Mouse (Mus musculus) frontal cortex, postnatal 25 days (tissue): ENCODE measurements at regions not wholly inside any gene's neighbourhood (a gene's known extent, or its start where the extent isn't known, plus 50 kb on each side); places are given as distances from the start of the nearest gene placed in this dataset.

Experiments used
- DNase-seq, 2 experiments: peaks; one replicate each; pipeline ENCODE4 v3.0.0; 2022; ENCODE audit warnings: low spot score in 2 of 2

DNA sequence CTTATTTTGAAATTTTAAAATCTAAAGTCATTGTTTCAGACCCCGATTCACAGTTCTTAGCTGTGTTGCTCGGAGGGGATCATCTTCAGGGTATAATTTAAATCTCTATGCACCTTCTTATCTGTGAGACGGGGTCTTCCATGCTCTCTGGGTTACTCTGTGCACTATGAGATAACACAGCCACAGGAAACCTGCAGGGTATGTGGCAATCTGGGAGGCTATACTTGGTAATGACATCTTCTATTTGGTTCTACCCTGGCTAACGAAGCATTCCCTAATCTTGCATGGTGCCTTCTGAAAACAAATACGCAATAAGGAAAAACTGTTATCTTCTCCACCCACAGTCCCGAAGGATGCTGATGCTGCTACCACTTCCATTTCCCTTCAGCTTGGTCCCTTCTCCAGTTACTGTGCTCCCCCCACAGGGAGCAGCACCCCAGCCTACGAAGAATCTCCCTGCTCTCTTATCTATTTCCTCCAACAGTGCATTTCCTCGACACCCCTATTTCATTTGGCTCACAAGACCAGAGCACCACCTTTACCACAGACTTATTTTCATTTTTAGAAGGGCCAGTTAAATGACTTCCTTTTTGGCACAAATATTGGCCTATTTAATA, 378.2 kb downstream of the Gm9195 start:
- no peak for DNase-seq

DNA sequence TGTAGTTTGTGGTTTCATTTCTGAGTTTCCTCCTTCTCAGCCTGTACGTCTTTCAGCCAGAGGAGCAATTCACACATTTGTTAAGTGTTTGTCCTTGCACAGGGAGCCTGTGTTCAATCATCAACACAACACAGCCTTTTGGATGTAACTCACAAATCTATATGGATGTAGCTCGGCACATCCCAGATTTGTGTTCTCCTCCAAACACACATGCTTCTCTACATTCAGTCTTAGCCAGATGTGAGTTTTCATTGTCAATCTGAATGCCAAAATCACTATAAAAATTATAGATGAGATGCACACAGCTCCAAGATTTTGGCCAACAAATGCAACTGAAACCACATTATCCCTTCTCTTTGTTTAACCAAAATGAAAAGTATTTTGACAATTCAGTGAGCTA, 380.9 kb downstream of the Gm9195 start:
- DNase-seq, result no peak

DNA sequence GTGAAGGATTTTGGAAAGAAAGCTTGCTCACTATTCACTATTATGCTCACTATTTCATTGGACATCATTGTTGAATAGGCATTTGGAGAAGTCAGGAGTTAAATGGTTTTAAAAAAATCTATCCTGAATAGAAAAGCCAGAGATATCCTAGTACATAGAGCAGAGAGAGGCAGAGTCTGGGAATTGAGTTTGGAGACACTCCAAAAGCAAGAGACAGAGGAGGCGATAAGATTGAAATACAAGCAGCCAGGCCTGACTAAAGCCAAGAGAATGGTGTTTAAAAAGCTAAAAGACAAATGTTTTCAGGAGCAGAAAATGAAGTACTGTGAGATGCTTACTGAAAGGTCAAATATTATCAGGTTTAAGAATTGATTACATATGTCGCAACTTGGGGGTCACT, 400.1 kb downstream of the Gm9195 start:
- no peak for DNase-seq

DNA sequence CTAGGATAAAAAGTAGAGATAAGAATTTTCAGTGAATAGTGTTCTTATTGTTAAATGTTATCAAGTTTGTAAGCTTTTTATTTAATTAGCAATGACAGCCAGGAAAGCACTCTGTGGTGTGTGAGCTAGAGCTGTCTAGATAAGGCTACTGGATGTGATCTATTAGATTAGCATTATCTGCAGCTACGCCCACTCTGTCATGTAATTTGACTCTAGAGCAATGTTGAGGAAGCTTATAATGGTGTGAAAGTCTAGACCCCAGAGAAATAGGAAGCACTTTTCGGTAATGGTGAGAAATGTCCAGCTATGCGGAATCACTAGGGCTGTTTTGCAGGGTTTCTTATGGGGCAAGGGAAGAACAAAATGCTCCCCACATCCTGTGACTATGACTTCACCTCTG, 410.2 kb downstream of the Gm9195 start:
- DNase-seq, result no peak

DNA sequence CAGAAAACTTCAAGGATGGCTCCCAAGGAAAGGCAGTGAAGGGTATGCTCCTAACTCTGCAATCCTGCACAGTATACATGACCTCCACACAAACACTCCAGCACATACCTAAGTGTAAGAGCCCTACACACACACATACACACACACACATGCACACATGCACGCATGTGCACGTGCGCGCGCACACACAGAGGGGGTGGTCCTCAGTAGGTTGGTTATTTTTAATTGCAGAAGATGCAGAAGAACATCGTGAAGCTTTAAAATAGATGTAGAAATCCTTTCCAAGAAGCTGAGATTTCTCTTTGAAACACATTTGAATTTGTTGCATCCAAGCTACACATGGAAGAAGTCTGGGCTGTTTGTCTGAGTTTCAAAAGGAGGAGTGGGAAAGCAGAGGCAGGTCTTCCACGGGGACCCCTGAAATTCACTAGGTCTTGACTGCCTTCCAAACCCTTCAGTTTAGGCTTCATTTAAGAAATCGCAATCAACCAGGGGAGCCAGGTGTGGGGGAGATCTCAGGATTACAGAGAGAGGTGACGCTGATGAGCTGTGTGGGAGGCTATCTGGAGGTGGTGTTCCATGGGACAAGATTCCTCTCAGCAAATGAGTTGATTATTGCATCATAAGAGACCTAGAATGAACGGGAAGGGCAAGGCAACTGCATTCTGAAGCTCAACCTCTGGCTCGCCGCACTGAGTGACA, 427.4 kb downstream of the Gm9195 start:
- DNase-seq, result peak in 1 of 2 experiments; percentile 11

DNA sequence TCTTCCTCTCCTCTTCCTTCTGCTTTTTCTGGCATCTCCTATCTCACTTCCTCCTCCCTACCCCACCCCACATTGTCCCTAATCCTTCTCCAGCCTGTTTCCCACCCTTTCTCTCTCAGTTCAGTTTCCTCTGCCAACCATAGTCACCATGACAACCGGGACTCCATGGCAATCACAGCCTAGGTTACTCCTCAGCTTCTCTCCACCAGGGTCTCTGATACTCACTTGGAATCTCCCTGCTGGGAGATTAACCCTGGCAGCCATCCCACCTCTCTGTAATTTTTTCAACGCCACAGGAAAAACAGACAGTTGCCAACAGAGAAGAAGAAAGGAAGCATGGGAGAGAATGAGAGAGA, 448.8 kb downstream of the Gm9195 start:
- DNase-seq, result no peak

DNA sequence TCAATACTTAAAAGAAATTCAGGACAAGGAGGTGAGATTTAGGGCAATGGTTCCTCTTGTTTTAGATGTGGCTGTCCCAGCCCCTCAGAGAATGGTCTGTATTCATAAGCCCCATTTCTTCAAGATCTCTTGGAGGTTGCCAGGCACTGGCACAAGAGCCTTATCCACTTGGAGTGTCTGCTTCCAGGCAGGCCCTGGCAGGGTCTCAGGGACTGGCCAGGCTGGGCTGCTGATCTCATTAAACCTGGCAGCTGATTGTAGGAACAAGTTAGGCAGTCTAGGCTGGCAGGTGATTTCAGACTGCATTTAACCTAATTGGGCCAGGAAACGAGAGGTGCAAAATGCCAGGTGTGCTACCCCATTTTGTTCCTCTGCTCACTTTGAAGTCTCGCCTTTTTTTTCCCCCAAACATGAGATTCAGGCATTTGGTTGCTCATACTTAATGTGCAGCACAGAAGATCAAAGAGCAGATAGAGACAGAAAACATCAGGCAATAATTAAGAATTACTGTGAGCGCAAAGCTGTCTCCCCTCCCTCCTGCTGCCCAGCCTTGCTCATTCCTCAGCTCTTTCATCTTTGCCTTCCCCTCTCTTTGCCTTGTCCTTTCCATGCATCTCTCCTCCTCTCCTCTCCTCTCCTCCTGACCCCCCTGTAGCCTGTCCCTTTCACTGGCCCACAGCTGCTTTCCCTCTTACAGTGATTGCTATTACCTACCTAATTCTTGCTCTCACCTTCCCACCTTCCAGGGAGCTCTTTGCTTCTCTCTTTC, 449.3 kb downstream of the Gm9195 start:
- DNase-seq, result peak in 1 of 2 experiments; percentile 14

DNA sequence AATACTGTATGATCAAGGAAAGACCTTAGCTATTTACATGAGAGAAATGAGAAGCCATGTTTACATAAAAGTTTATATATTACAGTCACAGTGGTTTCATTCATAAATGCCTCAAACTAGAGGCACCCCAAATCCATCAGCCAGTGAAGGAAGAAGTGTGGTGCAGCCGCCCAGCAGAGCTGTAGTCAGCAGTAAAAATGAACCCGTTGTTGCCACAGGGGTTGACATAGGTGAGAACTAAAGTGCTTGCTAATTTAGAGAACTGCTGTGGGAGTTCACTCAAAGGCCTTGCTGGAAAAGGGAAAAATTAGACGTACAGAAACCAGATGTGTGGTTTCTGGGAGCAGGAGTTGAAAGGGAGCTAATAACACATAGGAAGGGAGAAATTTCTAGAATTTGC, 461.2 kb downstream of the Gm9195 start:
- DNase-seq, result no peak

DNA sequence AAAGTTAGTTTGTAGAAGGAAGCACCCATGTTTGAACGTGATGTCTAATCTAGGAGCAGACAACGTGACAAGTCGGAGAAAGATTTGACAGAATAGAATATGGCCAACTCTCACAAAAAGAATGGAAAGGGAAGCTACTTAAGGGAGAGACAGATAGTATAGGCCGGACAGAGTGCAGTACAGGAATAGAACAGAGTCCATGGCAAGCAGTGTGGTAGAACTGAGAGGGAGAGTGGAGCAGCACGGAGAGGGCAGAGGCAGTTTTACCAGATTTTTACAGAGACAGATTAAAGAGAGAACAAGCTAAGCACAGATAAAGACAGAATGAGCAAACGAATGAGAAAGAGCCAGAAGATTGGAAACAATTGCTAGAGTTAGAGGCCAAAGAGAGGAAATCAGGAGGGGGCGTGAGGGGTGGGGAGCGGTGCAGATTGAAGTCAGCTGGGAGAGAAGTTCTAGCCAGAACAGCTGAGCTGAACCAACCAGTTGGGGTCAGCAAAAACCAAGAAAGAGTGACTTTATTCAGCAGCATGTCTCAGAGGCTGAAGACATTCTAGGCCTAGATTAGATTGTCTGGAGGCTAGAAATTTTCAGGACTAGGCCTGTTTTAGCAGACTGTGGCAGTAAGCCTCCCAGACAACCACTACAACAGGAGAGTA, 464.1 kb downstream of the Gm9195 start:
- DNase-seq, result no peak

DNA sequence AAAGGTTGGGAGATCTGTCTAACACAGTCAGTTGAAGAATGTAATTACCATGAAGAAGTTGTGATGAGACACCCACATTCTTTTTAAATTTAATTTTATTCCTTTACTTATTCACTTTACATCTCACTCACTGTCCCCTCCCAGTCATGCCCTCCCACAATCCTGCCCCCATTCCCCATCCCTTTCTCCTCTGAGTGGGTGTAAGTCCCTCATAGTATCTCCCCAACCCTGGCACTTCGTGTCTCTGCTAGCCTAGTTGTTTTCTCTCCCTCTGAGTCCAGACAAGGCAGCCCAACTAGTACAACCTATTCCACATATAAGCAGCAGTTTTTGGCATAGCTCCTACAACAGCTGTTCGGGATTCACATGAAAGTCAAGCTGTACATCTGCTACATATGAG, 487.3 kb downstream of the Gm9195 start:
- DNase-seq, result no peak

DNA sequence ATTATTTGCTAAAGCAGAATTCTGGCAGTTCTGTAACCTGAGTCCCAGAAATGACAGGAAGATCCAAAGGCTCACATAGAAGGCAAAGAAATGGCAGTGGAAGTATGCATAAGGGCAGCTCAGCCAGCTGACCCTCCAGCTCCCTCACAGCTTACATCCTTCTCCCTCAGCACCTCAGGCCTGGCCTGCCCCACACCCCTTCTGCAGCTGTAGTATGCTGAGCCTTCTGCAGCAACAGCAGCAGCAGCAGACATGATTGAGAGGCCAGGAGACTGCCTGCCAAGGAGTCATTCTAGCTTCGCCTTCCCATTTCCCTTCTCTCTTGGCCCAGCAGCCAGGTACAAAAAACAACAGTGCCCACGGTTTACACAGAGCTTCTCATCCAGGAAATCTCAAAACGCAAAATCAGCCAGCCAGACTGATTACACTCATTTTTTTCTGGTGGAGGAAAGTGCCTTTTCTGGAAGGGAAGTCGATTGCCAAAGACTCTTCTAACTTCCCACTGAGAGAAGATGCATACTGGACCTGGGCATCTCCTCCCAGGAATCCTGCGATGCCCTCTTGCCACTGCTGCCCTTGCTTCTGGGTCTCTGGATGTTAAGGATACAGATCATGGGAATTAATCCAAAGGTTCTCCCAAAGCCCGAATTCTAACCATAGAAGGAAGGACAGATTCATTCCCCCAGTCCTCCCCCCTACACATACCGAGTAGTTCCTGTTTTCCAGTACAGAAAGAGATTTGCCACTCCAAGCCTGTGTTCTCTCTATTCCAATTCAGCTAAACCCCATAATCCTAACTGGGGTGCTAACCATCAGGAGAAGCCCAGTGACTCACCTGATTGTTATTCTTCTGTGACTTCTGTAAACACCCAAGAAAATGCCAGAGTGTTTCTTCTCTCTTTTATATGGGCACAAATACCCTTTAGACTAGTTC, 489.2 kb downstream of the Gm9195 start:
- no peak for DNase-seq

DNA sequence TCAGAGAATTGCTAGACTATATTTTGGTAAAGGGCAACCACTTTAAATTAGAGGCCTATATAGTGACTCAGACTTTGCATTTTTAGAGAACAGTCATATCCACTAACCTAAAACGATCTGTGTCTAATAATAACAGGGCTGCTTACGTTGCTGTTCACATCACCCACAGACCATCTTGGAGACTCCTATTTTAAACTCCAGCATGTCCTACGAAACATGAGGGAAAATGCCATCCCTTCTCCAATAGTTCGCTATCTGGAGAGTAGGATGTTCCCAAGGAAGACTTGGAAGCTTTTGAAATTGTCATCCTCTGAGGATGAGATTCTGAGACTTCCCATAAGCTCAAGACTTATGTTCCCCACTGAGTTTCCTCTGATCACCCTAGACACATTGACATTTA, 518.6 kb downstream of the Gm9195 start:
- DNase-seq, result no peak

DNA sequence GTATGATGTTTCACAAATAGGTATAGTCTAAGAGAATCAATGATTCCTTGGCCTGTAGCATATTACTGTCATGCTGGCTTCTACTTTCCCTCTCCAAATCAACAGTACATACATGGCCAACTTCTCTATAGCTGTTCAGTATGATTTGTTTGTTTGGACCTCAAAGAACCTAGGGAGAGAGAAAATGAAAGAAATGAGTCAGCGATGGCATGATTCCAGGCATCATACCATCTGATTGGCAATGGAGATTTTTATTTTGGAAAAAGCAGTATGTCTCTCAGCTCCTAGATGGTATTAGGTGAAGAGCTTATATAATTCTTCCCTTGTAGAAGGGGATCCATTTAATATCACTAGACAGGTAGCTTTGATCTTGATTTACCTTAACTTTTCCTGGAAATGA, 519.1 kb downstream of the Gm9195 start:
- no peak for DNase-seq

DNA sequence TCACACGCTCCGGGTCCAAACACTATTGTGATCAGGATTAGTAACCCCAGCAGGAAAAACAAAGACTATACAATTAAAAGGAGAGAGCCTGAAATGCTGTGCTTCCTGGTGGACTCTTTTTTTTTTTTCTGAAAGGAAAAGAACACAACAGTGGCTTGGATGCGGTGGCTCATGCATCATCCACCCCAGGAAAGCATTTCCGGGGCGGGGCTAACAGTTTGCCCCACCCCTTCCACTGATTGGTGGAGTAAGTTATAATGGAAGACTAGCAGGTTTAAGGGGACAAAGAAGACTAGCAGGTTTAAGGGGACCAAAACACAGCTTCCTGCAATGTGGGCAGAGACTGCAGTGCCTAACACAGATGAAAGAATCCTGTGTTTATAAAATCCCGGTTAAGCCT, 524.0 kb downstream of the Gm9195 start:
- no peak for DNase-seq

DNA sequence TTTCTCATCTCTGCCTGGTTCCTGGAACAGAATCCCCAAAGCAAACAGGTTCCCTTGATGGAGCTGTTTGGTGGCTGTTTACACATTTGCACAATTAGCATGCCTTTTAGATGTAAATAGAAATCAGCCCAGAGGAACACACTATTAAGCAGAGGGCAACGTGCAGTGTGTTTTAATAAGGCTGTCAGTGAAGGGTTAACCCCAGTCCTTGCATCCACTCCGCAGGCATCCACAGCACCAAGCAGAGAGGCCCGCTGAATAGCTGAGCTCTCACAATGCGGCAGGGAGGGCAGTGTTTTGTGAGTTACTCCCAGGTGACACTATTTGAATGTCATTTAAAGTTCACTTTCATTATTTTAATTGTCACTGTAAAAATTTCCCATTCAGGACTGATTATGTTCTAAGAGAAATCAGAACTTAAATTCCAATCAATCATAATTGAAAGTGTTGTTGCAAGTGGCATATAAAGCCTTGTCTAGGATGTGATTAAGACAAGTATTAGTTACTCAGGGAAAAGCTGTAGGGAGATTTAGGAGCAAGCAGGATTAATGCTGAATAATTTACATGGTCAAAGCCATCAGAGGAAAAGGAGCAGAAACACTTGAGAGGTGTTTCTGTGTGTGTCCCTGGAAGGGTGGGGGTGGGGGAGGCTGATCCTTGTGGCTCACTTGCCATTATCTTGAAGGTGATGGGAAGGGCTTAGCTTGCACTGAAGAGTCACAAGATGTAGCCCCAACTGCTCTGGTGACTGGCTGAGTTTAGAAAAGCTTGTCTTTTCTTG, 528.1 kb downstream of the Gm9195 start:
- DNase-seq, result no peak

DNA sequence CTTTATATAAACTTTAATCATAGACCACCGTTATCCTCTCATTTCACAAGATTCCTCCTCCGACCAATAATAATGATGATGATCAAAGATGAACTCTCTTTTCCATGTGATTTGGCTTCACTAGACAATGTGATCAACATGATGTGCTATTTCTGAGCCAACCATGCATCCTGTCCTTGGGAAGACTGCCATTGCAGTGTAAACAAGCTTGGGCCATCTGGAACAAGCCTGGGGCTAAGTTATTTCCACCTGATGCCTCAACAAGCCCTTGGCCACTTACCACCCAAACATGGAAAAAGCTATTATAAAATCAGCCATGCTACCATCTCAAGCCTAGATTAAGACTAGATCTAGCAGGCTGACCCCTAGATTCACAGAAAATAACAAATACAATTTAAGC, 542.9 kb downstream of the Gm9195 start:
- DNase-seq, result no peak

DNA sequence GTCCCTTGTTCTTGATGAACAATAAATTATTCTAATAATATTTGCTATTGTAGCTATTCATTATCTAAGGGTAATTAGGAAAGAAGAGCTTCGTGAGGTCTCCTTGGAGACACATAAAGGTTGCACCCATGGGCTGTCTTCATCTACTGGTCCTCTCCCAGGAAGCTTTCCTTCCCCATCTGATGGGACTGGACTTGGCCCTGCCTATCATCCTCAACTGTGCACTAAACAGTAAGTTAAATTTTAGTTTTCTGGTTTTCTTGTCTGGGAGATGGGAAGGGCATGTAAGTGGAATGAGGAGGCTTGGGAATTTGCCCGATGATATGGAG, 554.5 kb downstream of the Gm9195 start:
- no peak for DNase-seq

DNA sequence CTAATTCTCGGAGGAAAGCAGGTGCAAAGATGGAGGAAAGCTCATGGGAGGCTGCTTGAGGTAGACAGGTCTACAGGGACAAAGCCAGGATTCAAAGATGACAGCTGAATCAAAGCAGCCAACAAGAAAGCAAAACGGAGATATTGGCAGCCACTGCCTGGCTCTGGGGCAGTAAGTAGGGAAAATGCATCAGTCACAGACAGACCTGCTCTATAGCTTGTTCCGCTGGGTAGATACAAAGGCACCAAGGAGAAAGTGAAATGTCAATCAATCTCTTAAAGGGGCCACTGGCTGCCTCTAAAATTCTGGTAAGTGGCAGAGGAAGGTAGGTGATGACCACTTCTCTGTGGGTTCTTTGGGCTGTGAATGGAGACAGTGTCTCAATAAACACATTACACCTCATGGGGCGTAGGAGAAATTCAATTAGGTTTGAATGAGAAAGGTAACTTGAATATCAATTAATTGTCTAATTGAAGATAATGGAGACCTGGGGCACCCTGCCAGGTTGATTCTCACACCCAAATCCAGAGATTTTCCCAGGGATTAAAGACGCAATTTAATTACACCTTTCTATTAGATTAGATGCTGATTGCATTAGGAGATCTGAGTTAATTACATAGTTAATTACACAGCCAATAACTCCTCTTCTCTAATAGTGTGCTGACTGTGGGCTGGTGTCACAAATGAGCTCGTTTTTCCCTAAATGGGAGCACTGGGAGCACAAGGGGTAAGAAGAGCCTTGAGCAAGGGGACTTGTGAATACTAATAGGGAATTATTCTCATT, 555.1 kb downstream of the Gm9195 start:
- DNase-seq, result no peak

DNA sequence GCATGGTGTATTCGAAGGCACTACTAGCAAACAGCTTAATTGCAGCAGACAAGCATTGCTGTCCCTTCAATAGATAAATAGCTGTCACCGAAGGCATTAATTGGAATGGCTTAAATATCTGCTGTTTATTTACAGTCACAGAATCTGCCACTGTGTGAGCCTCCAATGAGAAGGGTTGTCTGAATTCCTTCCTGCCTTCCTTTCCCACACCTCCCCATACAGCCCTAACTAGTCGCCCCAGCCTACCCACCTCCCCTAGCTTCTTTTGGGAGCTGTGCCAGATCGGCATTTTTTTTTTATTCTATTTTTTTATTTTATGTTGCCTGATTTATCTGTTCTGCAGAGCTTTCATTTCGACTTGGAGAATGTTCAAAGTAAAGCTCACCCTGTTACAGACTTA, 575.7 kb downstream of the Gm9195 start:
- no peak for DNase-seq

DNA sequence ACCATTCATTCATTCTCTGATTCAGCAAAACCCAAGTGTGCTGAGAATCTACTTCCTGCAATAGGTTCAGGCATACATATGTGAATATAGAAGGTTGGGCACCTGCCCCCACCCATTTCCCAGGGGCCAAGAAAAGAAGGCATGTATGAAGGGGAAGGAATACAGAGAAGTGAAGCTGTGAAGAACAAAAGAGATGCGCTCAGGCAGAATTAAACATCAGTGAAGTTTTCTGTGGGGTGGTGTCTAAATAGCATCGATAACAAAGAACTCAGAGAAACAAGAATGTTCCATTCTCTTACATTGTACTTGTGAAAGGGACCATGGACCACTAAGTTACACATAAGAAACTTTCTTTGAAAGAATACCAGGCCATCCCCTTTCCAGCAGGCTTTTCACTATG, 580.7 kb downstream of the Gm9195 start:
- DNase-seq, result no peak
